Mouse (Mus musculus) neural tube, postnatal 0 days (tissue): Measurements from ENCODE around the gene Fgd6. TPM values are rescaled to one million over a fixed set of nuclear protein-coding genes. Genes with fewer than 3 reads are reported as not detected.

ENCODE experiments used
- polyA plus RNA-seq: library from polyadenylated mRNA; unstranded; fragments of >200 nt; fragmentation: Nextera tagmentation; extraction: Ambion mirVana; gene quantifications from 2 replicates; pipeline ENCODE4 v1.2.1, GENCODE M21; 2015

Gene Fgd6
- 1.9 and 2.2 TPM in 2 replicates for polyA plus RNA-seq

GRCm38 (mm10) chr10:94035658-94036374 is at the start of gene Fgd6, which contains the start of gene Vezt:
Gene Fgd6 (plus strand): TSS chr10:94036001.
Gene Vezt (minus strand): TSS chr10:94035817.

DNA sequence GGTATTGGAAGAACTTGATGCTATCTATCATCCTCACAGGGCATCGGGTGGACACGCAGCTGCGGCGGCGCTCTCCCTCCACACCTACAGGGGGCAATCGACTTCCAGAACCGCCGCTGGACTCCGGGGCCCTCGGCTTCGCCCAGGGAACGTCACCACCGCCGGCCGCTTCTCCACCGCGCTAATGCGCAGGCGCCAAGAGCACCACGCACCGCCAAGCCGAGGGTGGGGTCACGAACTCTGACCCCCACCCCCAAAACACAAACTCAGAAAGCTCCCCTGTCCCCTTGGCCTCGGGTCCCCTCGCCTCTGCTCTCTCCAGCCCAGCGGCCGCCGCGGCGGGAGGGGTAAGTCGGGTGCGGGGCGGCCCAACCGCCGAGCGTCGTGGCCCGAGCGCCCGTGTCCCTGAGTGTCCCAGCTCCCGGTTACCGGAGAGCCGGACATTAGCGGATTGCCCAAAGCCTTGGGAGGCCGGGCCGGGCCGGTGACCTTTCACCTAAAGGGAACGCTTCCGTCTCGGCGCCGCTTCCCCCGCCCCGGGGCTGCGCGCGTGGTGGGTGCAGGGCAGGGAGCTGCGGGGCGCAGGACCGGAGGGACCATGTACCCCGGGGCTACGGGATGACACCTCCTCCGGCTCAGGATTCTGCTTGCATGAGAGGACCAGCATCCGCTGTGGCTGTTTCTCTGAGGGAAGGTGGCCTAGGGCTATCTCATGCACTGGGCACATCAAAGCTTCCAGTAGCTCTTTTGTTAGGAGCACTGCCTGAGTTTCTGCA is 112.1 kb downstream of the Fgd6 start, which contains the start of gene Nr2c1:
TSS of gene Nr2c1 (plus strand) at position 268 of the 776 bp plus-strand sequence.

Other genes with a start within 250 kb of the Fgd6 start
- gene Usp44, start 204.4 kb upstream of the Fgd6 start, polyA plus RNA-seq = not detected in 2 replicates
- 149 and 151 TPM in 2 replicates for gene Metap2, start 138.9 kb upstream of the Fgd6 start, polyA plus RNA-seq
- 28.0 and 29.6 TPM in 2 replicates for gene Vezt, start 184 bp upstream of the Fgd6 start, polyA plus RNA-seq
- gene Nr2c1, start 112.0 kb downstream of the Fgd6 start, polyA plus RNA-seq = 3.7 and 3.8 TPM in 2 replicates
- 601 and 637 TPM in 2 replicates for gene Ndufa12, start 162.7 kb downstream of the Fgd6 start, polyA plus RNA-seq